Mouse (Mus musculus) heart, adult 2 months (tissue): ENCODE data around the gene Sun1.

Experiments
- CTCF ChIP-seq: fragments of 200-600 bp; IDR thresholded peaks from 2 replicates; pipeline ENCODE4 v1.8.1; 2022; ENCODE audit warnings: antibody characterized with exemption, mild to moderate bottlenecking, moderate library complexity
- EP300 ChIP-seq: fragments of 200-500 bp; IDR thresholded peaks from 2 replicates; pipeline ENCODE4 v1.6.1; 2011; ENCODE audit warnings: low read depth, low read length, control low read depth; ENCODE audit not compliant: insufficient read depth
- POLR2A ChIP-seq: fragments of 200-500 bp; IDR thresholded peaks from 2 replicates; pipeline ENCODE4 v1.6.1; 2011; ENCODE audit warnings: mild to moderate bottlenecking, low read depth, low read length, control low read depth; ENCODE audit not compliant: insufficient read depth

GRCm38 (mm10) chr5:139202127-139202526, 1.7 kb downstream of the Sun1 start:
- TF ChIP-seq CTCF, result no peak
- no peak for TF ChIP-seq POLR2A
- TF ChIP-seq EP300, result no peak
